Mouse (Mus musculus): ENCODE measurements around the gene Yipf6.

Gene Yipf6

GRCm38 (mm10) chrX:98936101-98936500 lies at the start of gene Yipf6:
Gene Yipf6, plus strand, starts transcription at chrX:98936316.
- DNase-seq (ENCODE audit: low spot score in 2 of 2) = no peak

GRCm38 (mm10) chrX:98890072-98890405 lies 46.1 kb upstream of the Yipf6 start:
- no peak for DNase-seq (ENCODE audit: low spot score in 2 of 2)

GRCm38 (mm10) chrX:98890406-98891116 lies 45.6 kb upstream of the Yipf6 start, which contains the start of gene Ophn1:
Gene Ophn1, minus strand, starts transcription at chrX:98891025.
- DNase-seq (ENCODE audit: low spot score in 2 of 2) = peak in 1 of 2 experiments; percentile 16

GRCm38 (mm10) chrX:98898307-98898706 lies 37.8 kb upstream of the Yipf6 start:
- no peak for DNase-seq (ENCODE audit: low spot score in 2 of 2)

- no peak for DNase-seq (ENCODE audit: low spot score in 2 of 2)
These were observed 31.9 kb upstream of the Yipf6 start for GRCm38 (mm10) chrX:98904226-98904625.

GRCm38 (mm10) chrX:98908910-98909309 lies 27.2 kb upstream of the Yipf6 start:
- peak; percentile 11 to 32 for DNase-seq (ENCODE audit: low spot score in 2 of 2)

- DNase-seq (ENCODE audit: low spot score in 2 of 2) = no peak
These were observed 16.7 kb upstream of the Yipf6 start for GRCm38 (mm10) chrX:98919423-98919822.

GRCm38 (mm10) chrX:98936707-98937554 lies 815 bp downstream of the Yipf6 start:
- DNase-seq (ENCODE audit: low spot score in 2 of 2) = peak; percentile 80 to 92

- DNase-seq (ENCODE audit: low spot score in 2 of 2) = peak; percentile 89 to 95
These were observed 1.6 kb downstream of the Yipf6 start for GRCm38 (mm10) chrX:98937555-98938294.

- peak in 1 of 2 experiments; percentile 55 for DNase-seq (ENCODE audit: low spot score in 2 of 2)
These were observed 17.8 kb downstream of the Yipf6 start for GRCm38 (mm10) chrX:98953941-98954340.

GRCm38 (mm10) chrX:98958287-98958686 lies 22.2 kb downstream of the Yipf6 start:
- DNase-seq (ENCODE audit: low spot score in 2 of 2) = no peak

GRCm38 (mm10) chrX:98959050-98959449 lies 22.9 kb downstream of the Yipf6 start:
- DNase-seq (ENCODE audit: low spot score in 2 of 2) = peak in 1 of 2 experiments; percentile 15

GRCm38 (mm10) chrX:98963742-98964141 lies 27.6 kb downstream of the Yipf6 start:
- DNase-seq (ENCODE audit: low spot score in 2 of 2) = no peak

- no peak for DNase-seq (ENCODE audit: low spot score in 2 of 2)
These were observed 28.4 kb downstream of the Yipf6 start for GRCm38 (mm10) chrX:98964513-98964912.

- peak in 1 of 2 experiments; percentile 13 for DNase-seq (ENCODE audit: low spot score in 2 of 2)
These were observed 50.5 kb downstream of the Yipf6 start for GRCm38 (mm10) chrX:98986611-98987010.

- DNase-seq (ENCODE audit: low spot score in 2 of 2) = peak in 1 of 2 experiments; percentile 47
These were observed 53.5 kb downstream of the Yipf6 start for GRCm38 (mm10) chrX:98989574-98989973.

Measured in spleen, postnatal 10 days (tissue).